Mouse (Mus musculus): ENCODE data around the gene Podxl. TPM values are rescaled to one million over a fixed set of nuclear protein-coding genes. Genes with fewer than 3 reads are reported as not detected.

Podxl gene
- polyA plus RNA-seq, 1 experiment from 2014 or later: 37.4 TPM

DNA sequence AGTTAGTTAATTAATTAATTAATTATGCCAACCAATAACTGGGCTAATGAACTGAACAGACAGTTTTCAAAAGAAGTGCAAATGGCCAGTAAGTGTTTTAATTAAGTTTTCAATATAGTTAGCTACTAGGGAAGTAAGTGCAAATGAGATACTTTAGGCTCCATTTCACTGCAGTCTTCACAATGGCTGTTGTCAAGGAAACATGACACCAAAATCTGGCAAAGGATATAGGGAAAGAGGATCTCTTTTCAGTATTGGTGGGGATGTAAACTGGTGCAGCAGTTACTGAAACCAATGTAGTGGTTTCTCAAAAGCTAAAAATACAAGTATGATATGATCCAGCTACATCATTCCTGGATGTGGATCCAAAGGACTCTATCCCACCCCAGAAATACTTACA, 63.1 kb downstream of the Podxl start:
- no peak for ATAC-seq (ENCODE audit: low read depth)
- Histone ChIP-seq H3K27me3 (ENCODE audit: control insufficient read depth, insufficient read depth, low read depth, low read length) (no peaks in the 10 kb centered on the region), H3K9ac (ENCODE audit: low read length) (no peak overlapping the region), H3K4me2 (ENCODE audit: low read depth, low read length) (no peak overlapping the region), H3K4me1 (replicated peaks; ENCODE audit: control insufficient read depth, insufficient read depth, low read length) (no peaks in the 10 kb centered on the region), H3K27ac (ENCODE audit: low read length) (no peak overlapping the region), H3K36me3 (ENCODE audit: control insufficient read depth, insufficient read depth, low read length) (peaks cover 10% of the 10 kb centered on the region; the same call in 1 of the 2 replicates), H3K4me3 (ENCODE audit: low read length) (no peak overlapping the region), H3K9me3 (ENCODE audit: control insufficient read depth, low read length) (no peaks in the 10 kb centered on the region)

DNA sequence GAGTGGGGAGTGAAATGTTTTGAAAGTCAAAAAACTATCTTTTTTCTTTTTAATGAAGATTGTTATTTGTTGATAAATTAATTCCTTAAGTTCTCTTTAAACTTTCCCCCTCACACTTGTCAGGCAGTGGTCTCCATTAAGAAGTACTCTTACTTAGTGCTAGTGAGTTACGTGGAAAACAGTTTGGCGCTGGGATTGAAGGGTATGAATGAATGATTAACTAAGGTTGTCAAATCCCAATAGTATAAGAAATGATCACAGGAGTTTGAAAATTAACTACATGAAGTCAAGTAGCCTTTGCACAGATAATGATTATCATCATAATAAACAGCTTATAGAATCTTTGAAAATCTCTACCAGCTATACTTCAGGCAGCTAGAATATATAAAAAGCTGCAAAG, 63.5 kb downstream of the Podxl start:
- H3K27ac ChIP-seq (ENCODE audit: low read length): no peak overlapping the region
- no peak overlapping the region for H3K9ac ChIP-seq (ENCODE audit: low read length)
- no peak for ATAC-seq (ENCODE audit: low read depth)
- H3K27me3 ChIP-seq (ENCODE audit: control insufficient read depth, insufficient read depth, low read depth, low read length): no peaks in the 10 kb centered on the region
- H3K4me1 ChIP-seq (replicated peaks; ENCODE audit: control insufficient read depth, insufficient read depth, low read length): no peaks in the 10 kb centered on the region
- H3K36me3 ChIP-seq (ENCODE audit: control insufficient read depth, insufficient read depth, low read length): peaks cover 11% of the 10 kb centered on the region; the same call in 1 of the 2 replicates
- no peaks in the 10 kb centered on the region for H3K9me3 ChIP-seq (ENCODE audit: control insufficient read depth, low read length)
- no peak overlapping the region for H3K4me2 ChIP-seq (ENCODE audit: low read depth, low read length)
- no peak overlapping the region for H3K4me3 ChIP-seq (ENCODE audit: low read length)
- WGBS: 73% methylated on average over 2 of the region's 2 CpGs

DNA sequence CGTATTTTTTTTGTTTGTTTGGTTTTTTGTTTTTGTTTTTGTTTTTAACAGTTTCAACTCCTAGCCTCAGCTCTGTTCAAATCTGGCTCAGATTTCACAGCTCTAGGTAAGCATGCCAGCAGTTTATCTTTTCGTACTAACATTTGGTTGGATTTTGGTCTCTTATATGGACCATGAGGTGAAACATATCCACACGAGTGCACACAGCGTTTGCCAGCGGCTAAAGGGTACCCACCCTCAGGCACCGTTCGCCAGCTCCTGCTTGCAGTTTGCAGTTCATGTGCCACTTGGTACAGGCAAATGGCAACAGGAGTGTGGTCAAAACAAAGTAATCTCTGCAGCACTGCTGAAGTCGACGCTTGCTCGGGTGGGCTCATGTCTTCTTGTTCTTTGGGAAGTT, 63.9 kb downstream of the Podxl start:
- Histone ChIP-seq H3K4me3 (ENCODE audit: low read length) (no peak overlapping the region), H3K4me1 (replicated peaks; ENCODE audit: control insufficient read depth, insufficient read depth, low read length) (no peaks in the 10 kb centered on the region), H3K36me3 (ENCODE audit: control insufficient read depth, insufficient read depth, low read length) (peaks cover 11% of the 10 kb centered on the region), H3K9me3 (ENCODE audit: control insufficient read depth, low read length) (no peaks in the 10 kb centered on the region), H3K9ac (ENCODE audit: low read length) (no peak overlapping the region), H3K27me3 (ENCODE audit: control insufficient read depth, insufficient read depth, low read depth, low read length) (no peaks in the 10 kb centered on the region), H3K27ac (ENCODE audit: low read length) (no peak overlapping the region), H3K4me2 (ENCODE audit: low read depth, low read length) (no peak overlapping the region)
- ATAC-seq (ENCODE audit: low read depth): no peak
- WGBS: 76% methylated on average over 10 of the region's 10 CpGs

DNA sequence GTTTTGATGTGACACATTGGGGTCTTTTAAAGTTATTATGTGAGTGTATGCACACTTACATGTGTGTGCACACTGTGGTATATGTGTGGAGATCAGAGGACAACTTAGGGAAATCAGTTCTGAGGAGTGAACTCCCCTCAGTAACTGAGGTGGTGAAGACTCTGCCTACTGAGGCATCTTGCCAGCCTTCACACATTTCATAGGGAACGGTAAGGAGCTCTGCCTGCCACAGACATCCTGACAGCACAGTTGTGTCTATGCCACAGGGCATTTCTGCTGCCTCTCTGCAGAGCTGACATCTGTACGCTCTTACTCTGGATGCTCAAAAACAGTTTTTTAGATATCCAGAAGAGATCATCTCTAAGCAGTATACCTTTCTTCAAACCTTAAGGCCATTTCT, 67.6 kb downstream of the Podxl start:
- H3K36me3 ChIP-seq (ENCODE audit: control insufficient read depth, insufficient read depth, low read length): peaks cover 13% of the 10 kb centered on the region
- no peak overlapping the region for H3K27ac ChIP-seq (ENCODE audit: low read length)
- no peak for ATAC-seq (ENCODE audit: low read depth)
- no peak overlapping the region for H3K9ac ChIP-seq (ENCODE audit: low read length)
- H3K4me1 ChIP-seq (replicated peaks; ENCODE audit: control insufficient read depth, insufficient read depth, low read length): no peaks in the 10 kb centered on the region
- no peaks in the 10 kb centered on the region for H3K27me3 ChIP-seq (ENCODE audit: control insufficient read depth, insufficient read depth, low read depth, low read length)
- WGBS: 73% methylated on average over 2 of the region's 2 CpGs
- H3K9me3 ChIP-seq (ENCODE audit: control insufficient read depth, low read length): no peaks in the 10 kb centered on the region
- H3K4me2 ChIP-seq (ENCODE audit: low read depth, low read length): no peak overlapping the region
- no peak overlapping the region for H3K4me3 ChIP-seq (ENCODE audit: low read length)

DNA sequence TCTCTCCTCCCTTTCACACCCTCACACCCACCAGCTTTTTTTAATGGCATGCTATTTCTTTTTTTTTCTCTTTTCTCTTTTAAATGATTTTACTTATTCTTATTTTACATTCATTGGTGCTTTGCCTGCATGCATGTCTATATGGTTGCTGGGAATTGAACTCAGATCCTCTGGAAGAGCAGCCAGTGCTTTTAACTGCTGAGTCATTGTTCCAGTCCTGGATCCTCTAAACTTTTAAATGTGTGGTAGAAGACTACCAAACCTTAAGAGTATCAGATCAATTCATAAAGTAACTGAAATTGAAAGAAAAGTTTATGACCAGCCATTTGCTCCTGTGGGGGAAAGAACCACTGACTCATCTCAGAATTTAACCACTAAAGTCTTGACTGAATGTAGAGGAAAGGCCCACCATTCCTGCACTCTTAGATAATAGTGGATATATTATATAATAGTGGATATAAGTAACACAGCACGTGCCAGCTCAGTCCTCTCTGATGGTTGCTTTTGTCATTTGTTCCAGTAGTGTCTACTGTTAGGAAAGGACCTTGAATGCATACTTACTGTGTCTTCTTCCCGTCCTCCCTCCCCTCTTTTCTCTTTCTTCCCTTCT, 68.6 kb downstream of the Podxl start:
- no peak overlapping the region for H3K9ac ChIP-seq (ENCODE audit: low read length)
- WGBS: 69% methylated on average over 2 of the region's 2 CpGs
- H3K4me2 ChIP-seq (ENCODE audit: low read depth, low read length): no peak overlapping the region
- no peak overlapping the region for H3K4me3 ChIP-seq (ENCODE audit: low read length)
- ATAC-seq (ENCODE audit: low read depth): no peak
- H3K36me3 ChIP-seq (ENCODE audit: control insufficient read depth, insufficient read depth, low read length): peaks cover 13% of the 10 kb centered on the region
- H3K27me3 ChIP-seq (ENCODE audit: control insufficient read depth, insufficient read depth, low read depth, low read length): no peaks in the 10 kb centered on the region
- H3K27ac ChIP-seq (ENCODE audit: low read length): no peak overlapping the region
- no peaks in the 10 kb centered on the region for H3K9me3 ChIP-seq (ENCODE audit: control insufficient read depth, low read length)
- no peaks in the 10 kb centered on the region for H3K4me1 ChIP-seq (replicated peaks; ENCODE audit: control insufficient read depth, insufficient read depth, low read length)

DNA sequence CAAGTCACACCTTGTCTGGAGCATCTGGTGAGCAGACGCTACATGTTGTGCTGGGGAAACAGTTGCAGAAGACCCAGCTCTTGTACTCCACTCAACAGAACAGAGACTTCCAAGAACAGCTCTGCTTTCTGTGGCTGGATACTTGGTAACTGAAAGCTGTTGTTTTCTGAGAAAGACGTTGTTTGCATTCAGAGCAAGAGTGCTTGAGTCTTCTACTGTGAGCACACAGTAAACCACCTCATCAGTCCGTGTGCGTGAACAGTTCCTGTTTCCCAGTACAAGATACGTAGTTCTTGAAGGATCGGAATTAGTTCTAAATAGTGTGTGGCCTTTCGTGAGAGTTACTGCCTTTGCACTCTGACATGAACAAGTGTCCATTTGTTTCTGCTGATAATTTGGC, 73.8 kb downstream of the Podxl start:
- Histone ChIP-seq H3K36me3 (ENCODE audit: control insufficient read depth, insufficient read depth, low read length) (peaks cover 13% of the 10 kb centered on the region), H3K4me1 (replicated peaks; ENCODE audit: control insufficient read depth, insufficient read depth, low read length) (no peaks in the 10 kb centered on the region), H3K4me2 (ENCODE audit: low read depth, low read length) (no peak overlapping the region), H3K27ac (ENCODE audit: low read length) (no peak overlapping the region), H3K9ac (ENCODE audit: low read length) (no peak overlapping the region), H3K27me3 (ENCODE audit: control insufficient read depth, insufficient read depth, low read depth, low read length) (no peaks in the 10 kb centered on the region), H3K9me3 (ENCODE audit: control insufficient read depth, low read length) (no peaks in the 10 kb centered on the region), H3K4me3 (ENCODE audit: low read length) (no peak overlapping the region)
- 86% methylated on average over 7 of the region's 7 CpGs for WGBS
- no peak for ATAC-seq (ENCODE audit: low read depth)

DNA sequence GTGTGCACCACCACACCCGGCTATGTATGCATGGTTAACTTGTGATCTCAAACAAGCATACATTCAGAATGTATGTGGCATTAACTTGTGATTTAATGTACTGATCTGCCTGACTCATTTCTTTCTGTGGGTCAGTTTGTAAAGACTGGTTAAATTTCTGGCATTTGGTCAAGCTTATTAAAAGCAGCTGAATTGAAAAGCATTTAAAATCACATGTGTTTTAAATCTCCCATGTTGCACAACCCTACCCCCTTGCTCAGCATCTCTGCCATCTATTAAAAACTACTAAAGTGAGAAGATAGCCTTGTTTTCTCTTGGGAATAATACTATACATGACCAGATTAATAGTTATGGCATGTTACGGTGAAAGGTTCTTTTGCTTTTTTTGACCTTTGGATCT, 77.2 kb downstream of the Podxl start:
- Histone ChIP-seq H3K9ac (ENCODE audit: low read length) (no peak overlapping the region), H3K4me3 (ENCODE audit: low read length) (no peak overlapping the region), H3K9me3 (ENCODE audit: control insufficient read depth, low read length) (no peaks in the 10 kb centered on the region), H3K36me3 (ENCODE audit: control insufficient read depth, insufficient read depth, low read length) (peaks cover 11% of the 10 kb centered on the region), H3K4me1 (replicated peaks; ENCODE audit: control insufficient read depth, insufficient read depth, low read length) (no peaks in the 10 kb centered on the region), H3K27ac (ENCODE audit: low read length) (no peak overlapping the region), H3K27me3 (ENCODE audit: control insufficient read depth, insufficient read depth, low read depth, low read length) (no peaks in the 10 kb centered on the region), H3K4me2 (ENCODE audit: low read depth, low read length) (no peak overlapping the region)
- 89% methylated on average over 2 of the region's 2 CpGs for WGBS
- no peak for ATAC-seq (ENCODE audit: low read depth)

DNA sequence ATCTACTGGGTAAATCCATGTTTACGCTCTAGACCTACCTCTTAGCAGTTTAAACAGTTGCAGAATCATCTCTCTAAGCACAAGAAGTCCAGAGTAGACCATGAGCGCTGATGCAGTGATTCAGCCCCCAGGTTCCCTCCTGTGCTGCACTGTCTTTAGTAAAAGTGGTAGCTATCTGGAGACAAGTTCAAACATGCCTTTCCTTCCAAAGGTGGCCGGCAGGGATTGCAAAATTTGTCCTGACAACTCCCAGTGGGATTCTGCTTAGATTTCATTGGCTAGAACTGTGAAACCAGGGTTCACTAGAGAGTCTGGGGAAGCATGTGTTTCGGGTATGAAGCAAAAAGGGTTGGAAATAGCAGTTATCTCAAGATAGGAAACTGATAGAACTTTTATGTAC, 83.8 kb downstream of the Podxl start:
- H3K4me3 ChIP-seq (ENCODE audit: low read length): no peak overlapping the region
- H3K9ac ChIP-seq (ENCODE audit: low read length): no peak overlapping the region
- no peaks in the 10 kb centered on the region for H3K27me3 ChIP-seq (ENCODE audit: control insufficient read depth, insufficient read depth, low read depth, low read length)
- H3K4me1 ChIP-seq (replicated peaks; ENCODE audit: control insufficient read depth, insufficient read depth, low read length): no peaks in the 10 kb centered on the region
- H3K27ac ChIP-seq (ENCODE audit: low read length): no peak overlapping the region
- no peak for ATAC-seq (ENCODE audit: low read depth)
- no peaks in the 10 kb centered on the region for H3K9me3 ChIP-seq (ENCODE audit: control insufficient read depth, low read length)
- 79% methylated on average over 4 of the region's 4 CpGs for WGBS
- H3K4me2 ChIP-seq (ENCODE audit: low read depth, low read length): no peak overlapping the region
- 0 out of 2 replicates have a peak, but pooled peaks cover 9% of the 10 kb centered on the region for H3K36me3 ChIP-seq (ENCODE audit: control insufficient read depth, insufficient read depth, low read length)

DNA sequence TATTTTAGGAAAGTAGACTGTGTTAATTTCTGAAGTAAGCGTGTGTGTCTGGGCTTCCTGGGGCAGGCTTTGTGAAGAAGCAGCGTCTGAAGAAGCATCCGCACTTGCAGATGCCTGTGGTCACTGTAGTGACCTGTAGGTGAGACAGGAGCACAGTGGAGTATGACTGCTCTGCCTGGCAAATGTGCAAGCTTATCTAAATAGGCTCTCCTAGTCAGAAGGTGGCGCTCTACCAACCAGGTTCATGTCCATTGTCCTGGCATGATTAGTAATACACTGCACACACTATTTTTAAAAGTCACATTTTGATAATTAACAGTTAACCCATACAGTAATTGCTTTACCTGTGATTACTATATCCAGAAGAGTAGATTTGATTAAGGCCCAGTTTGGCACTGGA, 85.6 kb downstream of the Podxl start:
- Histone ChIP-seq H3K4me3 (ENCODE audit: low read length) (no peak overlapping the region), H3K36me3 (ENCODE audit: control insufficient read depth, insufficient read depth, low read length) (peaks cover 14% of the 10 kb centered on the region; the same call in 1 of the 2 replicates), H3K9ac (ENCODE audit: low read length) (no peak overlapping the region), H3K9me3 (ENCODE audit: control insufficient read depth, low read length) (no peaks in the 10 kb centered on the region), H3K27ac (ENCODE audit: low read length) (no peak overlapping the region), H3K4me1 (replicated peaks; ENCODE audit: control insufficient read depth, insufficient read depth, low read length) (no peaks in the 10 kb centered on the region), H3K4me2 (ENCODE audit: low read depth, low read length) (no peak overlapping the region), H3K27me3 (ENCODE audit: control insufficient read depth, insufficient read depth, low read depth, low read length) (no peaks in the 10 kb centered on the region)
- no peak for ATAC-seq (ENCODE audit: low read depth)
- 66% methylated on average over 4 of the region's 4 CpGs for WGBS

All from lung, embryonic 16.5 days (tissue).